Mouse (Mus musculus): ENCODE measurements around the gene Izumo1.
"Not testable (repeated sequence)": the region's sequence is repeated elsewhere in the genome, so short reads cannot be mapped to it uniquely, and the experiment has no call there.

Izumo1 gene

GRCm38 (mm10) chr7:45641391-45642040 lies 19.9 kb downstream of the Izumo1 start:
- DNase-seq (ENCODE audit: inconsistent age in 2 of 2, low spot score in 1 of 2), result no peak

GRCm38 (mm10) chr7:45642083-45642482 lies 20.5 kb downstream of the Izumo1 start:
- no peak for DNase-seq (ENCODE audit: inconsistent age in 2 of 2, low spot score in 1 of 2)

DNA sequence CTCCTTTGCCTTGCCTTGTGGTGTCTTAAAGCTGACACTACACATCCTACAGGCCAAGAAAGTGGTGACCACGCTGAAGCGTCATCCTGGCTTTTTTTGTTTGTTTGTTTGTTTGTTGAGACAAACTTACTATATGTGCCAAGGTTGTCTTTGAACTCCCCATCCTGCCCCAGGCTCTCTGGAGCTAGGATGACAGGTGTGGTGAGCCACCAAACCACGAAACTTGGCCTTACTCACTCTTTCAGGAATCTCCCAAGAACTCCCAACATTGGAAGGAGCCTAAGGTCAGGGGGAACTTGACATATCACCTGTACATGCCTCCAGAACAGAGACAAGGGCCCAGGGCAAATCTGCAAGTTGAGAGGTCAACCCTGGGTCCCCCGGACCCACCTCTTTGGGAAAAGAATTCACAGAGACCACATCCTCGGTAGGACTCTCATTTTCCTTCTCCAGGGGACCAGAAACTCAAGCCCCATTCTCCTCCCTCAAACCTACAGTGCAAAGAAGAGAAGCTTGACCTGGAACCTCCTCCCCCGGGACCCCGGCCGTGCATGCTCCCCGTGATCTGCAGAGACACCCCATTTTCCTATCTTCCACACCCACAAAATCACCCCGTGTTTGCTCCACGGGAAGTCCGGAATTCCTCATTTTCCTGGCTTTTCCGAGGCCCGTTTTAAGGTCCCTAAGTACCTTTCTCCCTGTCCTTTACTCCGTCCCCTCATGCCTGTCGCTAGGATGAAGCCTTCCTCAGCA lies 21.1 kb downstream of the Izumo1 start:
- no peak for DNase-seq (ENCODE audit: inconsistent age in 2 of 2, low spot score in 1 of 2)

DNA sequence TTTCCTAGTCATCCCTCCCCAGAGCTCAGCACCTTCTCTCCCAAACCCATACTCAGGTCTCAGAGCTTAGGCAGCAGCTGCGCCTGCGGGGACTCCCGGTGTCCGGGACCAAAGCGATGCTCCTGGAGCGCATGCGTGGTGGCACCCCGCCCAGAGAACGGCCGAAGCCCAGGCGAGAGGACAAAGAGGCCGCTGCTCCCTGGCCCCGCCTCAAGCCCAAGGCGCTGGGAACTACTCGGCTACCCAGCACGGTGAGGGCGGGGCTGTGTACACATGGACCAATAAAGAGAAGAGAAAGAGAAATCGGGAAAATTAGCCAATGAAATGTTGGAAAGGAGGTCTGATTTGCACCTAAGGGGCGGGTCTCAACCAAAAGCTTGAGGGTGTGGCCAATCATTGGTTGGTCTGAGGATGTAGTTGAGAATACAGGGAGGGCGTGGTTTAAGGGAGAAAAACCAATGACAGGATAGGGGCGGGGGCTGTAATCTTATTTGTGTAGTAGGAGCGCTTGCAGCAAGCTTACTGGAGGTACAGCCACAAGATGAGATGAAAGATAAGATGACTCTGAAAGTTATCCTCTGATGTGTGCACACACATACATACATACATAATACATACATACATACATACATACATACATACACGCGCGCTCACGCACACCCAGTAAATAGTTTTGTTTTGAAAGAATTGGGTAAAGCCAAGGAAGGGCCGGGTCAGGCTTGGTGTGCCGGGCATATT lies 22.0 kb downstream of the Izumo1 start:
- peak; percentile 95 to 96 for DNase-seq (ENCODE audit: inconsistent age in 2 of 2, low spot score in 1 of 2)

DNA sequence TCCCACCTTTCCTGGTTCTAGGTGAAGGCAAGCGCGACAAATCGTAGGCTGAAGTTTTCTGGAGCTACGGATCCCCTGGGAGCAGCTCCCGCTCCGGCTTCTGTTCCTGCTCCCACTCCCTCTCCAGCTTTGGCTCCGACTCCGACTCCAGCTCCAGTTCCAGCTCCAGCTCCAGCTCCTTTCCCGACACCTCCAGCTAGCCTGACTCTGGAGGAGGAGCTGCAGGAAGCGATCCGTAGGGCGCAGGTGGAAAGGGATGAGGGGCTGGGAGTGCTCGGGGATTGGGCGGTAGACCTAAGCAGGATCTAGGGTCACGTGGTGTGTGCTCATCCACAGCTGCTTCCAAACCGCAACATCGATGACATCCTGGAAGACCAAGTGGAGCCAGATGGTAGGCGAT lies 22.6 kb downstream of the Izumo1 start:
- peak; percentile 51 to 68 for DNase-seq (ENCODE audit: inconsistent age in 2 of 2, low spot score in 1 of 2)

- DNase-seq (ENCODE audit: inconsistent age in 2 of 2, low spot score in 1 of 2), result peak in 1 of 2 experiments; percentile 47
Observed at GRCm38 (mm10) chr7:45644872-45645590, 23.4 kb downstream of the Izumo1 start.

DNA sequence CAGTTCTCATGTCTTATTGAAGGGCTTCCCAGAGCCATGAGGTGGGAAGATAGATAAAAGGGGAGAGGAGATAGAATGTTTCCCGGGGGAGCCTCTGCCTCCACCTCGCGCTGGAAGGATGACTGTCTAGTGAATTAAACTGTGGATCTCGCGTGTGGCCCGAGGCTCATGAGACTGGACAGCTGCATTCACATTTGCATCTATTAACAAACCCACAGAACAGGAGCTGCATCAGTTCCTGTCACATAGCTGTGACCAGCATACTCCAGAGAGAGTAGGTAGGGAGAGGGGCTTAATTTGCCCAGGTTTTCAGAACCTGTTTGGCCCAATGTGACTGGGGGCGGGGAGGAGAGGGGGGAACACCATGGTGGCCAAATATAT lies 24.0 kb downstream of the Izumo1 start:
- DNase-seq (ENCODE audit: inconsistent age in 2 of 2, low spot score in 1 of 2), result no peak

DNA sequence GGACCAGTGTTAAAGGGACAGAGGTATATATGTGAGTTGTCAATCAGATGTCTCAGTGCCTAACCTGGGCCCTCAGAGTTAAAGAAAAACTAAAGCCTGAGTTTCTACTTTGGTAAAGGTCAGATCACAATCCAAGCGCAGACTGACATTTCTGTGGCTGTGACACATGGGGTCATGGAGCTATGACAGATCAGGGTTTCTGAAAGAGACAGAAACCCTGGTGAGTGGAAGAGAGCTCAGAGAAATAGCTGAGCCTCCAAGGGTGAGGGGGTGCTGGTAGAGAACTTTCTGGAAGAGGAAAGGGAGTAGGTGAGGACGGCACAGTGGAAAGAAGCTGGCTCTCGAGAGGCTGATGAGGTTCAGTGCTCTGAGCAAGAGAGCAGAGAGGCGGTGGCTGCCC lies 25.1 kb downstream of the Izumo1 start:
- DNase-seq (ENCODE audit: inconsistent age in 2 of 2, low spot score in 1 of 2), result peak; percentile 58 to 85

- peak in 1 of 2 experiments; percentile 74 for DNase-seq (ENCODE audit: inconsistent age in 2 of 2, low spot score in 1 of 2)
Observed at GRCm38 (mm10) chr7:45649351-45649750, 27.7 kb downstream of the Izumo1 start.

GRCm38 (mm10) chr7:45650484-45650883 lies 28.9 kb downstream of the Izumo1 start:
- DNase-seq (ENCODE audit: inconsistent age in 2 of 2, low spot score in 1 of 2), result not testable (repeated sequence)

DNA sequence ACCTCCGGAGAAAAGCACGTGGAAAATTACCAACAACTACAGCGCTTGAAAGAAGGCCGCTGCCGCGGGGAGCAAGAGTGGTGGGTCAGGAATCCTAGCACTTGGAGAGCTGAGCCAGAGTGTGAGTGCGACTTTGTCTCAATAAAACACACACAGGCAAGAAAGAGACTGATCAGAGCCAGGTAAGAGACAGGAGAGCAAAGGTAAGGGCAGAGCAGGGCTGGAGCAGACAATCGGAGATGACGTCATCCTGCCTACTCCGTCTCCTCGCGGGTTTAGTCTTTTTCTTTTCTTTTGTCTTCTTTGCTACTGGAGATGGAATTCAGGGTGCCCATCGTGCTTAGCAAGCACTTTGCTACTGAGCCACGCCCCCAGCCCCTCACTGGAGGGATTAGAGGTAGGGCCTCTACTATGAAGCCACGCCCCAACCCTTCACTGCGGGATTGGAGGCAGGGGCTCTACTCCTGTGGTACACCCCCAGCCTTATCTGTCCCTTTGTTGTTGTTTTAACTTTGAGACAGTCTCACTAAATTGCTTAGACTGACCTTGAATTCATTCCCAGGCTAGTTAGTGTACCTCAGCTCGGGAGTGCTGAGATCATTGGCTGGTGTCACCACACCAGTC lies 32.9 kb downstream of the Izumo1 start:
- DNase-seq (ENCODE audit: inconsistent age in 2 of 2, low spot score in 1 of 2), result peak; percentile 45 to 66

GRCm38 (mm10) chr7:45660746-45661478 lies 39.3 kb downstream of the Izumo1 start:
- DNase-seq (ENCODE audit: inconsistent age in 2 of 2, low spot score in 1 of 2), result no peak

DNA sequence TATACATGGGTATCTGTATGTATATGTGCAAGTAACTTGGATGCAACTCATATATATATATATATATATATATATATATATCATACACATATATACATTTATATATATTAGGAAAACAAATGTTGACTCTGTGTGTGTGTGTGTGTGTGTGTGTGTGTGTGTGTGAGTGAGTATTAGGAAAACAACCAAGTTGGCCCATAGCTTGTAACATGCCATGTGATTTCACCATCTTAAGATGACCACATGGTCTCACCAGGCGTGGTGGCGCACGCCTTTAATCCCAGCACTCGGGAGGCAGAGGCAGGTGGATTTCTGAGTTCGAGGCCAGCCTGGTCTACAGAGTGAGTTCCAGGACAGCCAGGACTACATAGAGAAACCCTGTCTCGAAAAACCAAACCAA lies 40.1 kb downstream of the Izumo1 start:
- DNase-seq (ENCODE audit: inconsistent age in 2 of 2, low spot score in 1 of 2), result not testable (repeated sequence)

DNA sequence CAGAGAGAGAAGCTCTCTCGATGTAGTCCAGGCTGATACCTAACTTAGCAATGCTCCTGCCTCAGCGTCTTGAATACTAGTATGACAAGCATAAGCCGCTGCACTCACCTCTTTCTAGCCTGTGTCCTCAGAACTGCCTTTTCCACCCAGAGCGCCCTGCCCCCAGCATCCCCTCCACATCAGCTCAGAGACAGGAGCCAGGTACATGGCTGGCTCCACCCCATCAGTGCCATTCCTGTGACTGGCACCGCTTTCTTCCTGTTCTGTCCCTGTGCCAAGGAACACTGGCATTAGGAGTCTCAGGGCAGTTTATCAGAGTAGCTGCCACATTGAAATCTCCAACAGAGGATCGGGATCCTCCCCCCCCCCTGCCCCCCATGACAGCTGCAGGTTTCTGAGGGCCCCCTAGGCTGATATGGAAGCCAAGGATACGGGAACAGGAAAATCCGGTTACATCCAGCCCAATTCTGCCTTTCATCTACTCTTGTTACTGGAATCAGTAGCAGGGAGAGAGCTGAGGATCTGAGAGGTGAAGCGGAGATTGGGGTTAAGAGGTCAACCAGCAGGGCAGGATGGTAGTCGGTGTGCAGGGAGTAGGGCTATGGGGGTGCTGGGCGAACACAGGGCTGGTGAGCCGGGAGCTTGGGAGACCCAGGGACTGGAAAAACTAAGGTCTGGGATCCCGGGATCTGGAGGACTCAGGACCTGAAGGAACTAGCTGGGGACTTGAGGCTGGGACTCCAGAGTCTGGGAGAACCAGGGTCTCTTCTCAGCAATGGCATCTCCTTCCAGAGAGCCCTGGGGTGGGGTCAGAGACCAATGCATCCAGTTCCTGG lies 43.9 kb downstream of the Izumo1 start:
- DNase-seq (ENCODE audit: inconsistent age in 2 of 2, low spot score in 1 of 2), result peak in 1 of 2 experiments; percentile 43

GRCm38 (mm10) chr7:45666161-45666560 lies 44.5 kb downstream of the Izumo1 start, which contains the start of gene Fut2:
Gene Fut2, minus strand, starts transcription at chr7:45666394.
- DNase-seq (ENCODE audit: inconsistent age in 2 of 2, low spot score in 1 of 2), result no peak

- DNase-seq (ENCODE audit: inconsistent age in 2 of 2, low spot score in 1 of 2), result no peak
Observed at GRCm38 (mm10) chr7:45667761-45668160, 46.1 kb downstream of the Izumo1 start.

DNA sequence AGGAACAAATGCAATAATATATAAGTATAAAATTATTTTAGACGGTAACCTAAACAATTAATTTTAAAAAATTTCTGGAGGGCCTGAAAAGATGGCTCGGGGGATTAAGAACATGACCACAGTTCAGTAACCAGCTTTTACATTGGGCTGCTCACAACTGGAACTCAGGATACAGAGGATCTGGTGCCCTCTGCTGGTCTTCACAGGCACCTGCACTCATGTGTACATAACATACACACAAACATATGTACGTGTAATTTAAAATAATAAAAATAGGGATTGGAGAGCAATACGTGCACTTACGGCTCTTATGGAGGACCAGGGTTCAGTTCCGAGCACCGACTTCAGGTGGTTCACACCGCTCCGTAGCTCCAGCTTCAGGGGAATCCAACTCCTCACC lies 47.3 kb downstream of the Izumo1 start:
- DNase-seq (ENCODE audit: inconsistent age in 2 of 2, low spot score in 1 of 2), result no peak

DNA sequence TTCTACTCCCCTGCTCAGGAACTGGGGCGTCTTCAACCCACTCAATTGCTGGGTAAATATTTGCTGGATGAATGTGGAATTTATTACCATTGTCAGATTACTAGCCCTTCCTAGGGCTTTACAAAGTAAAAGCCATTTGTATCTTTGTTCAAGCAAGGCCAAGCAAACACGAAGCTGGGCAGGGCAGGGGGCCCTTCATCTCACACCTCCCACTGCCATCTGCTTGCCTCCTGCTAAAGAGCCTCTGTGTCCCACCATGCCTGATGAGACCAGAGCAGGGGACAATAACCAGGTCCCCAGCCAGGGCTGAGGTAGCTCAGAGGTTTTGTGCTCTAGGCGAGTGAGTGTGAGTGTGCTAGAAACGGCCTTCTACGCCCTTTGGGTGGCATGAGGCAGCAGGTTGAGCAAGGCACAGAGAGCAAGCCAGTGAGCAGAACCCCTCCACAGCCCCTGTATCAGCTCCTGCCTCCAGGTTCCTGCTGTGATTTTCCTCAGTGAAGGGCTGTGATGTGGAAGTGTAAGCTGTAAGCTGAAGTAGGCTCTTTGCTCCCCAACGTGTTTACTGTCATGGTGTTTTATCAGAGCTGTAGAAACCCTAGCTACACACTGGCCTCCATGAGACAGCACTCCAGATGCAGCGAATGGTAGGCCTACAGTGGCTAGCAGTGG lies 56.1 kb downstream of the Izumo1 start:
- peak in 1 of 2 experiments; percentile 56 for DNase-seq (ENCODE audit: inconsistent age in 2 of 2, low spot score in 1 of 2)
